Comparison of ENCODE assay signal across 8 mouse cellular contexts in genomic region chr9:40834569-40834968, GRCm38 (mm10). TPM values are rescaled to one million over a fixed set of nuclear protein-coding genes. Genes with fewer than 3 reads are reported as not detected.
DNase-seq lines count a peak whose midpoint lies in the region; ATAC-seq and TF ChIP-seq lines count a peak whose summit lies in the region.

No protein-coding gene starts in this region.

- H3K4me2 ChIP-seq in hindbrain, embryonic 12.5 days (replicated peaks): no peak overlapping the region
- no peak overlapping the region for H3K4me2 ChIP-seq in forebrain, embryonic 14.5 days (ENCODE audit: low read length)
- H3K4me2 ChIP-seq in hindbrain, embryonic 14.5 days (replicated peaks): no peak overlapping the region

- no peak for ATAC-seq in hindbrain, embryonic 12.5 days (ENCODE audit: low FRiP score)
- ATAC-seq in forebrain, embryonic 14.5 days: 0 out of 2 replicates have a peak, but pooled peaks have one; percentile 52
- ATAC-seq in hindbrain, embryonic 14.5 days (ENCODE audit: low FRiP score): no peak

- no peaks in the 10 kb centered on the region for H3K9me3 ChIP-seq in hindbrain, embryonic 10.5 days
- no peaks in the 10 kb centered on the region for H3K9me3 ChIP-seq in hindbrain, embryonic 12.5 days (replicated peaks)
- no peaks in the 10 kb centered on the region for H3K9me3 ChIP-seq in forebrain, embryonic 14.5 days (replicated peaks; ENCODE audit: control insufficient read depth, low read length)
- no peaks in the 10 kb centered on the region for H3K9me3 ChIP-seq in hindbrain, embryonic 14.5 days (ENCODE audit: control insufficient read depth, low read length)

- TF ChIP-seq CTCF in brain, embryonic 14.5 days (IDR thresholded peaks at IDR 0.05; ENCODE audit: borderline replicate concordance, extremely low read depth, insufficient read depth, insufficient read length): peak; percentile 91

- TF ChIP-seq POLR2A in brain, embryonic 14.5 days (IDR thresholded peaks at IDR 0.05; ENCODE audit: borderline replicate concordance, extremely low read depth, insufficient read depth, insufficient read length, poor library complexity, severe bottlenecking): no peak

- DNase-seq in hindbrain, embryonic 10.5 days (ENCODE audit: low spot score): peak; percentile 88
- DNase-seq in brain, embryonic 14.5 days (ENCODE audit: low read depth): peak; percentile 89
- DNase-seq in forebrain, embryonic 14.5 days (ENCODE audit: low spot score): peak; percentile 92
- DNase-seq in hindbrain, embryonic 14.5 days (ENCODE audit: low spot score): peak; percentile 96
- DNase-seq in left cerebral cortex, postnatal 4 days: peak; percentile 85
- DNase-seq in naive thymus-derived CD4-positive, alpha-beta T cell, adult 2 months (ENCODE audit: low read depth): peak; percentile 84
- DNase-seq in spleen, postnatal 36 days (ENCODE audit: low spot score in 2 of 2): peak; percentile 30 to 48

- 8% methylated on average over 12 of the region's 12 CpGs for whole genome bisulfite sequencing in hindbrain, embryonic 10.5 days
- 5% methylated on average over 12 of the region's 12 CpGs for WGBS in hindbrain, embryonic 12.5 days
- 10% methylated on average over 12 of the region's 12 CpGs for WGBS in forebrain, embryonic 14.5 days
- WGBS in hindbrain, embryonic 14.5 days: 8% methylated on average over 12 of the region's 12 CpGs

- no peaks in the 10 kb centered on the region for H3K4me1 ChIP-seq in hindbrain, embryonic 10.5 days (replicated peaks)
- no peaks in the 10 kb centered on the region for H3K4me1 ChIP-seq in hindbrain, embryonic 12.5 days
- H3K4me1 ChIP-seq in forebrain, embryonic 14.5 days (ENCODE audit: control insufficient read depth, insufficient read depth, low read length): no peaks in the 10 kb centered on the region
- H3K4me1 ChIP-seq in hindbrain, embryonic 14.5 days (replicated peaks; ENCODE audit: control insufficient read depth, insufficient read depth, low read length): no peaks in the 10 kb centered on the region

- H3K27me3 ChIP-seq in hindbrain, embryonic 10.5 days (ENCODE audit: insufficient read depth, poor library complexity, severe bottlenecking): peaks cover 3% of the 10 kb centered on the region; the same call in 1 of the 2 replicates
- peaks cover 8% of the 10 kb centered on the region; the same call in 1 of the 2 replicates for H3K27me3 ChIP-seq in hindbrain, embryonic 12.5 days
- H3K27me3 ChIP-seq in forebrain, embryonic 14.5 days (replicated peaks; ENCODE audit: control insufficient read depth, insufficient read depth, low read length): no peaks in the 10 kb centered on the region
- H3K27me3 ChIP-seq in hindbrain, embryonic 14.5 days (ENCODE audit: control insufficient read depth, insufficient read depth, low read length): no peaks in the 10 kb centered on the region

- no peaks in the 10 kb centered on the region for H3K36me3 ChIP-seq in hindbrain, embryonic 10.5 days
- no peaks in the 10 kb centered on the region for H3K36me3 ChIP-seq in hindbrain, embryonic 12.5 days
- H3K36me3 ChIP-seq in forebrain, embryonic 14.5 days (ENCODE audit: control insufficient read depth, insufficient read depth, low read length): no peaks in the 10 kb centered on the region
- no peaks in the 10 kb centered on the region for H3K36me3 ChIP-seq in hindbrain, embryonic 14.5 days (replicated peaks; ENCODE audit: control insufficient read depth, insufficient read depth)

- no peak overlapping the region for H3K9ac ChIP-seq in hindbrain, embryonic 12.5 days
- H3K9ac ChIP-seq in forebrain, embryonic 14.5 days (ENCODE audit: low read length): no peak overlapping the region
- H3K9ac ChIP-seq in hindbrain, embryonic 14.5 days: no peak overlapping the region

- intact Hi-C loops in left cerebral cortex, postnatal 4 days (cut with DNase I): loop anchor here (2.0 to 10.0 kb wide), 2 partner anchors 148 to 360 kb away; no protein-coding TSS in a partner anchor

- no peak overlapping the region for H3K27ac ChIP-seq in hindbrain, embryonic 10.5 days
- H3K27ac ChIP-seq in hindbrain, embryonic 12.5 days: no peak overlapping the region
- H3K27ac ChIP-seq in forebrain, embryonic 14.5 days (ENCODE audit: low read depth, low read length): no peak overlapping the region
- no peak overlapping the region for H3K27ac ChIP-seq in hindbrain, embryonic 14.5 days

- no peak overlapping the region for H3K4me3 ChIP-seq in hindbrain, embryonic 10.5 days
- no peak overlapping the region for H3K4me3 ChIP-seq in hindbrain, embryonic 12.5 days
- no peak overlapping the region for H3K4me3 ChIP-seq in forebrain, embryonic 14.5 days (ENCODE audit: low read depth, low read length)
- no peak overlapping the region for H3K4me3 ChIP-seq in hindbrain, embryonic 14.5 days (replicated peaks; ENCODE audit: low read length)

RNA-seq across cellular contexts. Expression of gene Hspa8, which starts 33.8 kb away (rescaled TPM):
- polyA plus RNA-seq in hindbrain, embryonic 10.5 days (2016; fragmentation: Nextera tagmentation; extraction: Ambion mirVana): 2,933 and 3,536 TPM in 2 replicates
- 2,594 and 2,617 TPM in 2 replicates for polyA plus RNA-seq in hindbrain, embryonic 12.5 days (2016; fragmentation: Nextera tagmentation; extraction: Ambion mirVana)
- 2,783 and 3,166 TPM in 2 replicates for polyA plus RNA-seq in brain, embryonic 14.5 days (2012; rRNA removed)
- 3,062 and 3,353 TPM in 2 replicates for polyA plus RNA-seq in forebrain, embryonic 14.5 days (2014; fragmentation: Nextera tagmentation; extraction: Ambion mirVana)
- polyA plus RNA-seq in hindbrain, embryonic 14.5 days (2014; fragmentation: Nextera tagmentation; extraction: Ambion mirVana): 2,885 and 3,458 TPM in 2 replicates
- total RNA-seq in left cerebral cortex, postnatal 4 days (2021): 1,000 to 10,000 TPM; 2,038 to 2,082 TPM

RNA-seq across cellular contexts. Expression of gene Bsx, which starts 39.4 kb away (rescaled TPM):
- 0.12 TPM in 1 of 2 replicates, not detected in the other for polyA plus RNA-seq in hindbrain, embryonic 10.5 days (2016; fragmentation: Nextera tagmentation; extraction: Ambion mirVana)
- polyA plus RNA-seq in hindbrain, embryonic 12.5 days (2016; fragmentation: Nextera tagmentation; extraction: Ambion mirVana): not detected in 2 replicates
- polyA plus RNA-seq in brain, embryonic 14.5 days (2012; rRNA removed): 1.5 and 2.5 TPM in 2 replicates
- 1.2 and 1.3 TPM in 2 replicates for polyA plus RNA-seq in forebrain, embryonic 14.5 days (2014; fragmentation: Nextera tagmentation; extraction: Ambion mirVana)
- polyA plus RNA-seq in hindbrain, embryonic 14.5 days (2014; fragmentation: Nextera tagmentation; extraction: Ambion mirVana): not detected in 2 replicates
- total RNA-seq in left cerebral cortex, postnatal 4 days (2021): not detected

Comparison
In these comparisons a context has a peak if more than half of its experiments do, and no peak if none do; other contexts are left out.
1. DNase-seq: peak in every context shown above with its lines; median percentile 96 in hindbrain, embryonic 14.5 days; 92 in forebrain, embryonic 14.5 days; 89 in brain, embryonic 14.5 days; 88 in hindbrain, embryonic 10.5 days; 85 in left cerebral cortex, postnatal 4 days; 84 in naive thymus-derived CD4-positive, alpha-beta T cell, adult 2 months; 39 in spleen, postnatal 36 days.